Mouse (Mus musculus) cerebellum, postnatal 36 days (tissue): ENCODE results near the gene Cideb.

Experiments used
- DNase-seq, 2 experiments: peaks; one replicate each; pipeline ENCODE4 v3.0.0; 2021 to 2022; ENCODE audit warnings: mixed read lengths in 2 of 2

Gene Cideb

DNA sequence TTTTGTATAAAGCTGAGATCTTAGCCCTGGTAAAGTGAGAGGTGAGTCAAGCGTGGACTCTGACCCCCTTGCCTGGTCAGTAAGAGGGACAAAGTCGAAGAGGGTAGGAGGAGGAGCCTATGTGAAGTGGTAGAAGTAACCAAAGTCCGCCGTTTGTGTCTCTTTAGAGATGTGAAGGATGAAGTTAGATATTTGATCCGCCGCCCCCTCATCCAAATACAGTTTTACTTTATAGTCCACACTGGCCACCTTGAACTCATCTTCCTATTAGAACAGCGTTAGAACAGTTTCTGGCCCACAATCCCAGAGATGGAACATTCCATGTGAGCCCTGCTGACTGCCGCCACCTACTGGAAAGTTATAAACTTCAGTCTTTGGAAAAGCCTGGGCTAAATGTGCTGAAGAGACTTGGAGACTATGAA, at the start of gene Cideb:
Gene Cideb (minus strand): TSS at position 96 of the 422 bp plus-strand sequence.
- no peak for DNase-seq

DNA sequence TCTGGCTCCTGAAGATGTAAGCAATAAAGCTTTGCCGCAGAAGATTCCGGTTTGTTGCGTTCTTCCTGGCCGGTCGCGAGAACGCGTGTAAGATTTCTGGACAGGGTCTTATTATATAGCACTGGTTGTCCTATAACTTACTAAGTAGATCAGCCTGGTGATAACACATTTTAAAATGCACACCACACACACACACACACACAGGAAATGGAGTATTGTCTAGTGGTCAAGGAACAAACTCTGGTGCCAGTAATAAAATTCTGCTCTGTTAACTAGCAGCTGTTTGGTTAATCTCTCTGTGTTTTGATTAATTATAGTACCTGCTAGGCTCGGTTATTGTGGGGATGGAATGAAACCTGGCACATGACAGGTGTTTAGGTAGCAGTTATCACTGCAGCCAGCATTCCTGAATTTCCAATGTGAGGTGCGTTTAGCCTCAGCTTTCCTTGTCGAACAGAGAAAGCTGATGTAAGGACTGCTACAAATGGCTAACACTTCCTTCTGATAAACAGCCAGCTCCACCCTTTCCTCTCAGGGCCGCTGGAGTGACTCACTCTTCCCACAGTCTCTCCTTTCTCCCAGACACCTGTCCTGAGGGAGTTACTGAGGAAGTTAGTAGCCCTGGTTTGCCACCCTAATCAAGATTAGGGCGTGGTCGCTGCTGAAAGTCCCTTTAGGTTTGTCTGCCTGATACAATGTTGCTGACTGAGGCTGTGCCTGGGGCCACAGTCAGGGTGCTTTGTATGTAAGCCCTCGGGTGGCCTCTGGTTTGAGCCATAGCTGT, 37.3 kb upstream of the Cideb start:
- DNase-seq: no peak

GRCm38 (mm10) chr14:55793946-55794345, 35.7 kb upstream of the Cideb start:
- DNase-seq: no peak

- DNase-seq: no peak
Measured at GRCm38 (mm10) chr14:55793461-55793860, 35.2 kb upstream of the Cideb start.

GRCm38 (mm10) chr14:55788256-55789050, 30.2 kb upstream of the Cideb start, which contains the start of gene Ripk3:
Gene Ripk3, minus strand, starts transcription at chr14:55788865.
- DNase-seq: no peak

- DNase-seq: no peak
Measured at GRCm38 (mm10) chr14:55787731-55788130, 29.5 kb upstream of the Cideb start.

DNA sequence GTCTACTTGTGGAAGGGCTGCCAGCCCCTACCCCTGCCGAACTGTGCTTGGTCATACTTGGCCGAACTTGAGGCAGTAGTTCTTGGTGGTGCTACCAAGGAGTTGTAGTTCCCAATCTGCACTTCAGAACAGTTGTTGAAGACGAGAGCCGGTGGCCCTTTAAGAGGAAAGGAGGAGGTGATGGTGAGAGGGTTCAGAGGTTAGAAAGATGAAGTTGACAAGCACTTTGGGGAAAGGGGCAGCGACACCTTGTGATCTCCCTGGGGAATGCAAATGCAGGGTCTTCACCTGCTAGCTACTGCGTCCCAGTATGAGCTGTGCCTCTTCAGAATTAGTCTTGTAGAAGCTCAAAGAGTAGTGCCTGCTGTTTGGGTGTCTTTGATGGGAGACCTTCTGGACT, 26.9 kb upstream of the Cideb start:
- no peak for DNase-seq

GRCm38 (mm10) chr14:55783958-55784235, 25.6 kb upstream of the Cideb start, which contains the start of gene Adcy4:
Gene Adcy4, minus strand, starts transcription at chr14:55784095.
- DNase-seq: no peak

DNA sequence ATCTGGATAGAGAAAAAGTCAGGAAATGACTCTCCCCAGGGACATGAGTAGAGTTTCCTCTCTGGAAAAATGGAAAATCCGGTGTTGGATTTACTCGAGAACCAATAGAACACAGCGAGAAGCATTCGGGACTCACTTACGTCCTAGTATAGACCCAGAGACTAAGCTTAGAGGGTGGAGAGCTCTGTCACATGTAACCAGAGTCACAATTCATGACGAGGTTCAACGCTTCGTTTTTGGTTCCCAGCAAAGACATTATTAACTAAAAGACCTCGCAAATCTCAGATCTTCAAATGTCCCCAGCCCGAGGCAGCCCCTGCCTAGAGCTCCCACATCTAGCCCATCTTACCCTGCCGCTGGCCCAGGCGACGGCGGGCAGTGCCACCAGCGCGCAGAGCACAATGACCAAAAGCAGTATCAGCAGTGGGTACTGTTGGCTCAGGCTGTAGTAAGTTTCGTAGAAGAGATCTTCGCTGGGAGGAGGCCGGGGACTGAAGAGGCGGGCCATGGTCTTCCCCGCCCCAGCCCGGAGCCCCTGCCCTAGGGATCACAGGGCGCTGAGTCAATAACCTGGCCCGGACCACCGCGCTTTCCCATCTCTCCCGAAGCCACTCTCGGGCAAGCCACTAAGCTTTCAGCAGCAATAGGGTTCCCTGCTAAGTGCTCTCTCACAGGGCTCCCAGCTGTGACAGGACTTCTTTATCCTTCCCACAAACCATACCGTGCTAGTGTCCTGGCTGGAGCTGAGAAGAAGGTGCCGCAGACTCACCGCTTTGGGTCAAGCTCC, 25.1 kb upstream of the Cideb start:
- DNase-seq: peak in 1 of 2 experiments; percentile 2

- peak in 1 of 2 experiments; percentile 1 for DNase-seq
Measured at GRCm38 (mm10) chr14:55782361-55782960, 24.2 kb upstream of the Cideb start.

DNA sequence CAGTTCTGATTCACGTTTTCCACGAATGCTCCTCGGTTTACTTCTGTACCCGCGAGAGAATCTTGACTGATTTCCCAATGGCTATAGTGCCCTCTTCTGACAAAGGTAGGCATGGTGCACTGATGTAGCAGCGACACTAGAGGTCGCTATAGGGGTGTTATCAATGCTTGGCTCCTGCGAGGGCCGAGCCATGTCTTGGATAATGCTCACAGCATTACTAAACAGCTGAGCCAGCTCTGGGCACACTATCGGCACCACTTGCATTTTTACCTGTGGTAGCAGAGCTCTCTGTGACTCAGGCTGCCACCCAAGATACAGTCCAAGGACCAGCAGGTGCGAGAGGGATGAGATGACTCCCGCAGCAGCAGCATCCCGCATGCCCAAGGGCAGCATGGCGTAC, 23.1 kb upstream of the Cideb start:
- DNase-seq: peak; percentile 52 to 59

- no peak for DNase-seq
Measured at GRCm38 (mm10) chr14:55780736-55781135, 22.5 kb upstream of the Cideb start.

DNA sequence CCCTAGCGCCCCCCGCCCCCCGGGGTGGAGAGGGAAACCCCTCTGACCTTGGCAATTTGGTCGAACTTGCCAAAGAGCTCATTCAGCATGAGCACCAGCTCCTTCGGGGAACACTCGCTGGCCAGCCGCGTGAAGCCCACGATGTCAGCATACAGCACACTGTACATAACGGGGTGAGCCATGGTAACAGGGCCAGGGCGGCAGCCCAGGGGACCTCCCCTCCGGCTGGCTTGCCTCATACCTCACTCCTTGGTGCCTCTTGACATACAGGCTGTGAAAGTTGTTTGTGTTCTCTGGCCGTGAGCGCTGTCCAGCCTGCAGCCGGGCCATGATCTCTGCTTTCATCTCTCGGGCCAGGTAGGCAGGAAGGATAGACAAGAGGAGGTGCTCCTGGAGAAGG, 21.4 kb upstream of the Cideb start:
- DNase-seq: no peak

DNA sequence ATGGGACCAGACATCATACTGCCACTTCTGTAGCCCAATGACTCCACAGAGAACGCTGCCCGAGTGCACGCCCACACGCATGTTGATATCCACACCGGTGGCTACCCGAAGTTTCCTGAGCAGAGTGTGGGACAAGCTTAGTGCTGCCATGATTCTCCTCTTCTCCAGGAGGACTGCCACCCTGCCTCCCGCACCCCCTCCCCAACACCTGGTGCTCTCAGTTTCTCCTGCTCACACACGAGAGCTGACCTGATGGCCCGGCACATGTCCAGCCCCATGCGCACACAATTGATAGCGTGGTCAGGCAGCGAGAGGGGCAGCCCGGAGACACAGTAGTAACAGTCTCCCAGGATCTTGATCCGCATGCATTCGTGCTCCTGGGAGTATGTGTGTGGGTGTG, 20.4 kb upstream of the Cideb start:
- no peak for DNase-seq

- DNase-seq: no peak
Measured at GRCm38 (mm10) chr14:55777806-55778205, 19.5 kb upstream of the Cideb start.

GRCm38 (mm10) chr14:55777176-55777575, 18.9 kb upstream of the Cideb start:
- no peak for DNase-seq

DNA sequence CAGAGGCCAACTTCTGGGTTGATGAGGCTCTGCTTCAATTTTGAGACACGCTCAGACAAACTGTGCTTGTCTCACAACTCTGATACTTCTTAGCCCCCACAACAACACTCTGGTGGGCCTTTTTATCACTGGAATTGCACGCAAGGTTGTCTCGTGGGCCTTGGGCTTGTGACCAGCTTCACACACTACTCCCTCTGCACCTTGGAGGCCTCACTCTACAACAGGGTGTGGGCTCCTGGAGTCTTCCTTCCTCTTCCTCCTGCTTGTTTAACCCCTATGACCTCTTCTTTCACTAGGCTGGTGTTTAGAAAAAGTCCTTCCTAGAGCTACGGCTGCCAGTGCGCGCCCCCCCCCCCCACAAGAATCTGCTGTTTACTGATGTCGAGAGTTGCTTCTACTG, 18.5 kb upstream of the Cideb start:
- DNase-seq: no peak

GRCm38 (mm10) chr14:55769087-55769703, 10.9 kb upstream of the Cideb start:
- no peak for DNase-seq

- DNase-seq: no peak
Measured at GRCm38 (mm10) chr14:55768555-55768954, 10.3 kb upstream of the Cideb start.

- DNase-seq: peak; percentile 73 to 80
Measured at GRCm38 (mm10) chr14:55767519-55768414, 9.5 kb upstream of the Cideb start.

GRCm38 (mm10) chr14:55765696-55766095, 7.4 kb upstream of the Cideb start, which contains the start of gene Ltb4r1:
Gene Ltb4r1, plus strand, starts transcription at chr14:55765962.
- no peak for DNase-seq
